Mouse (Mus musculus) heart, adult 11 months (tissue): ENCODE results near the gene Plekhb1.

Experiments
- DNase-seq: peaks from one replicate; pipeline ENCODE4 v3.0.0; 2022

The Plekhb1 gene

GRCm38 (mm10) chr7:100662231-100662630 is at the start of gene Plekhb1:
Plekhb1 (minus strand) TSS chr7:100662414.
- no peak for DNase-seq

GRCm38 (mm10) chr7:100706883-100707480 is 44.8 kb upstream of the Plekhb1 start:
- DNase-seq: no peak

- DNase-seq: peak; percentile 100
These were observed 44.1 kb upstream of the Plekhb1 start, which contains the start of gene Fam168a for GRCm38 (mm10) chr7:100706143-100706841. Fam168a (plus strand) TSS chr7:100706635.

GRCm38 (mm10) chr7:100699771-100700770 is 37.9 kb upstream of the Plekhb1 start:
- peak; percentile 55 for DNase-seq

DNA sequence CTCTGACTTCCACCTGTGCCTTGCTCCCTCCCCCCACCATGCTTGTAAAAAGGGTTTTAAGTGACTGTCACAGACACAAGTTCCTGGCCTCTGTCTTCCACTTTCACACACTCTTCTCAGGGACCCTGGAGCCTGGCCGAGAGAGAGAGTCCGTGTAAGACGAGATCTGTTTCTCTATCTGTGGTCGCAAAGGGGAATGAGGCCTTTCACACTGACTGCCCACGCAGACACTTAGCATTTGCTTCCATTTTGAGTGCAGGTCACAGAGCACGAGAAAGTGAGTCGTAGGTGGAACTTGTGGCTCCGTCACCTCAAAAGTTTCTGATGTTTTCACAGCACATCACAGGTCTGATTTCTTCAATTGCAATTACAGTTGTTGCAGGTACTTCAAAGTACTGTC is 31.0 kb upstream of the Plekhb1 start:
- DNase-seq: peak; percentile 57

DNA sequence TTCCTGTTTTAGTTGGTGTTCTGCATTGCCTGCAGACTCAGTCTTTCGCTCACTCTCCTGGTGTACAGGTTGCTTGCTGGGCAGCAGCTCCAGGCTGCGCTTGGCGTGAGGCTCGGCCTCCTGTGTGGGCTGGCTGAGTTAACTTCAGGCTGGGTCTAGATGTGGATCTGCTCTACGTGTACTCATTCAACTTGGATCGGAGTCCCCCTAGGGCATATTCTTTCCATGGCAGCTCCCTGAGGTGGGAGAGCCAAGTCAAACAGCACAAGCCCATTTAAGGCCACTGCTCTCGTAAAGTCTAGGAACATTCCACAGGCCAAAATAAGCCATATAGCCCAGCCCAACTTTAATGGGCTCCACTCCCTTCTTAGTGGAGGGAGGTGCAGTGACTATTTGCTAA is 26.3 kb upstream of the Plekhb1 start:
- DNase-seq: peak; percentile 88

- peak; percentile 93 for DNase-seq
These were observed 23.1 kb upstream of the Plekhb1 start for GRCm38 (mm10) chr7:100685061-100686030.

DNA sequence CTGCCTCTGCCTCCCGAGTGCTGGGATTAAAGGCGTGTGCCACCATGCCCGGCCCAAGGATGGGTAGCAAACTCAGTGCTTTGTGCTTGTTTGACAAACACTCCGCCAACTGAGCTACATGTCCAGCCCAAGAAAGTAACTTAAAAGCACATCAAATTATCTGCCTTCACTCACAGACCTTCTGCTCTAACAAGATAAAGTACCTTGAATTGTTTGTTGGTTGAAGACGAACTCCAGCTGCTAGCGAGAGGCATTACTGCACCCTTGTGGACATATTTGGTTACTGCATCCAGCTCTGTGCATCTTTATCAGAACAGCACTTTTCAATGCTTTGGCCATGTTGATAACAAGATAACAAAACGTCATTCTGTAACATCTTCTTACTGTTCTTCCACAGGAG is 22.3 kb upstream of the Plekhb1 start:
- peak; percentile 65 for DNase-seq

DNA sequence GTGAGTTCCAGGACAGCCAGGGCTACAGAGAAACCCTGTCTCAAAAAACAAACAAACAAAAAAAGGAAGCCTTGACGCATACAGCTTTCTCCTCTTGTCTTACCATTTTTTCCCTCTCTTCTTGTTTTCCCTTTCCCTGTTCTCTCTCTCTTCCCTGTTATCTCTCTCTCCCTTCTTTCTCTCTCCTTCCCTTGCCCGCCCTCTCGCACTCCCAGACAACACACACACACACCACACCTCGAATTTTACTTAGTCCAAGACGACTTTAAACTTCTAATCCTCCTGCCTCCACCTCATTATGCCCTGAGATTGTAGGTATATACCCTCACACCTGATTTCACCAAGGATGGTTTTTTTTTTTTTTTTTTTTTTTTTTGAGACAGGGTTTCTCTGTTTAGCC is 21.9 kb upstream of the Plekhb1 start:
- DNase-seq: peak; percentile 35

DNA sequence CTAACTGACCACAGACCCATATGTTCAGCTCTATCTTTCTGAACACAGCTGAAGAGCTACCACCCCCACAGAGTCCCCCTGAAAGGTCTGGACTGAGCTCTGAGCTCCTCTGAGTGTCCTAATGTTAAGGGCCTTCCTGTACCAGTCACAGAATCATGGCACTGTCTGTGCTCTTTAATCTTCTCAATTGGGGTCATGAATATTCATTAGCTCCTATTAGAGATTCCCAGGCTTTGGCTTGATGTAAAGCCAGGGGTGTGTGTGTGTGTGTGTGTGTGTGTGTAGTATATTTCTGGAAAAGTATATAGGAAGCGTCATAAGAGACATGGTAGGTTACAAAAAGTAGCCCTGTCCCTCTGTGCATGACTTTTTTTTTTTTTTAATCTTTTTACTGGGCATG is 21.0 kb upstream of the Plekhb1 start:
- DNase-seq: no peak

- DNase-seq: no peak
These were observed 18.9 kb upstream of the Plekhb1 start for GRCm38 (mm10) chr7:100681132-100681531.

DNA sequence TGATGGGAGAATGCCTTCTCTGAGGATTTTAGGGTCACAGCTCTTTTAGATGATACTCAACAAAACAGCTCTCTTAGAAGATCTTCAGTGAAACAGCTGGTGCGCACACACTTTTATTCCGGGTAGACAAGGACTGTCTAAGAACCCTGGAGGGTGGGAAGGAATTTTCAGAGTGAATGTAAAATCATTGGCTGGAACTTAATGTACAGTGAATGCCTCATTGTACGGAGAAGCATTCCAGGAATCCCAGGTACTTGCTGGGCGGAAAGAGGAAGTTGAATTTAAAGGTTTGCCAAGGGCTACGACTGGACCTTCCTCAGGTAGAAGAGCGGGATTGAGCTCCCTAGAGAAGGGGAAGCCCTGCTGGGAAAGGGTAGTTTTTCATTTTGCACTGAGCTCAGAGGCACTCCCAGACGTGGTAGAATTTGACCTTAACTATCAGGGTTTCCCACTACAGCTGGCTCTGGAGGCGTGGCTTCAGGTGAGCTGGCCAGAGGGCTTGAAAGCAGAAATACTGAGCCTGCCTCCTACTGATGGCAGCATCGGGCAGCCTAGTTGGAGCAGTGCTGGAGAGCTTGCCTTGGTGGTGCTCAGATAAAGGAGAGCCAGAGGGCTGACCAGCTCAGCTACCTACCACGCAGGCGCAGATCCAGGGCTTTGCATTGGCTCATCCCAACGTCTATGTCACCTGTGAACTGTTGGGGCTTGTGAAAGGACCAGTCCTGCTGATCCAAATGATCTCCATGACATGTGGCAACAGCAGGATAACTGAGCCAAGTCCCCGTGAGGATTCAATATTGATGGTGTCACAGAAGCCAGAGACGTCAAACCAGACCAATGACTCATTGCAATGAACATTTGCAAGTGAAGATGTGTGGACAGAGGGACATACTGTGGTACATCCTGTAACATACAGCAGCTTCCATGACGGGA is 17.0 kb upstream of the Plekhb1 start:
- no peak for DNase-seq

GRCm38 (mm10) chr7:100678052-100678451 is 15.8 kb upstream of the Plekhb1 start:
- no peak for DNase-seq

DNA sequence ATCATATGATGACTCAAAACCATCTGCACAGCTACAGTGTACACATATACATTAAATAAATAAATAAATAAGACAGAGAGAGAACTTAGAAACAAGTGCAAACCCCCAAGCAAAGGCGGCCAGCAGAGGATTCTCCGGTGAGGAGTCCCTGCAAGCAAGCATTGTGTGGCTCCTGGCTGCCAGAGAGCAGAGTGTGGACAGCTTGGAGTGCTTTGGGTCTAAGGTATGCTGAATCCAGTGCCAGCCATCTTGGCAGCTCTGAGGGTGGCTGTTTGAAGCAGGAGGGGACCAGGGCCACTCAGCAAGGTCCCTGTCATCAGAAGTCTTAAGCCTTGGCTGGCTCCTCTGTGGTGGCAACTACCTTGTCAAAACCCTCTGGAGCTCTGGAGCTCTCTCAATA is 12.7 kb upstream of the Plekhb1 start:
- DNase-seq: peak; percentile 94

GRCm38 (mm10) chr7:100673452-100673851 is 11.2 kb upstream of the Plekhb1 start:
- DNase-seq: no peak

GRCm38 (mm10) chr7:100670646-100671045 is 8.4 kb upstream of the Plekhb1 start:
- no peak for DNase-seq

- DNase-seq: no peak
These were observed 1.6 kb upstream of the Plekhb1 start for GRCm38 (mm10) chr7:100663729-100664304.

DNA sequence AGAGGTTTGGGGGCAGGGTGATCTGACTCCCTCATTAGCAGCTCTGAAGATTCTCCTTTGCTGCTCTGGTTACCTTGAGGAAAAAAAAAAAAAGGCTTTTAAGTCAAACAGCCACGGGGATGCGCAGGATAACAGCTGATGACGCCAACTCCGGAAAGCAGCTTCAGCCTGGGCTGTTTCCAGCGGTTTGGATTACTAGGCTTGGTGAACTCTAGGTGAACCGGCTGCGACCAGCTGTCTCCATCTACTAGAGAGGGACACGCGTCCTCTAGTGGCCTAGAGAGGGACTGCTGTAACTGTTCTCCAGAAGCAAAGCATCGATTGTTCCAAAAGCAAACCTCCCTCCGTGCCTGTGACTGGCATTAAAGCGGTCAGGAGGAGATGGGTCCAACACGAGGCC is 976 bp upstream of the Plekhb1 start:
- peak; percentile 99 for DNase-seq

DNA sequence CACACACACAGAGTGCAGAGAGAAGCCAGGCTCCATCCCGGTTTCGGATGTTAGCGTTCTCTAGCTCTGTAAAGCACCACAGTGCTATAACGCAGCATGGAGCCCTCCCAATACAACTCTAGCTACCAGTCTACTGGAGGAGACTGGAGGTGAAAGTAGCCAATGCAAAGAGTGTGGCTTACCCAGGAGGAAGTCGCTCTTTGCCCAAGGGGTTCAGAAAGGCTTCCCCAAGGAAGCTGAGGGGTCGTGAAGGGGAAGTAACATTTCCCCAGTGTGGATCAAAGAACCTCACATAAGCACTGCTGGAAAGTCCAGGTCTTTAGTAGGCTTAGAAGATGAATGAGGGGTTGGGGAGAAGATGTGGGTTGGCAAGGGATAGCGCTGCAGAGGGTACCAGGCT is 950 bp downstream of the Plekhb1 start:
- DNase-seq: no peak

DNA sequence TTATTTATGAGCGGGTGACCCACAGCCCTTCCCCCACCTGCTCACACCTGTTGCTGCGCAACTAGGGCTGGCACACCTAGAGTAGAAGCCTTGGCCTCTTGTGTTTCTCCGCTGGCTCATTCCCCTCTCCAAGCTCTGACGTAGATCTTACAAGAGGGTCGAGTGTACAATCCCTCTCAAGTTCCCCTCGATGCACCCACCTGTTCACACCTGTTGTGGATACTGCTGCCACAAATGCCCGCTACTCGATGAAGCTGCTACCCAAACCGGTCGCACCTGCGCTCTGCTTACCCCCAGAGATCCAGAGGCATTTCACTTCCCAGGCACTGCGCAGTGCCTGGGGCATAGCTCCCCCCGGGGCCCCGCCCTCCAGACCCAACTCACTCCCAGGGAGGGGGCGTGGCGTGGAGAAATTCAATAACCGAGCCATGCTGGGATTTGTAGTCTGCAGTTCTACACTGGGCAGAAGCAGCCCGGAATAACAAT is 4.1 kb downstream of the Plekhb1 start:
- DNase-seq: peak; percentile 88
